In the genomic region with DNA sequence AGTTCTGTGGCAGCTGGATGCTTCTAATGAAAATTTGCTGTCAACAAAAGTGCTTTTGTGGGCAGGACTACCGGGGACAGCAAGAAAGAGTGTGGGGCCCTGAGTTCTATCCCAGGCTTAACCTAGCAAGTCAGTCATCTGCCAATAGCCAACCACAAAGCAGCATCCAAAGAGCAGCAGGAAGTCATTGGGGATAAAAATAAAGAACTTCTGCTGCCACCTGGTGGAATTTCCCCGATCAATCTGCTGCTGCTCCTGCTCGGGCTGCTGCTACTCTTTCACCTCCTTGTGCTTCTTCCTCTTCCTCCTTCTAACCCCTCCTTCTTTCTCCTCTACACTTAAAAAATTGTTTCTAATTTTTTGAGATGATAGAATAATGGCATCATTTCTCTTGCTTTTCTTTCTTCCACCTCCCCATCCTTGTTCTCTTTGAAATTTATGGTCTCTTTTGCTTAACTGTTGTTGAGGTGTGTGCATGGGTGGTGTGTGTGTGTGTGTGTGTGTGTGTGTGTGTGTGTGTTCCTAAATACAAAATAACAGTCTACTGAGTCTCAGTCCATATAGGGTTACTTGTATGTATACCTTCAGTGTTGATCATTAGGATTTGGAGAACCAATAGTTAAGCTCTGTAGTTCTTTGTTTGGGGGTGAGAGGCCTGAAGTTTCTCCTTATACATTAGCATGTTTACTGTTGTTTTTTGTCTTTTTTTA, we compare ENCODE assay signal across 9 mouse cellular contexts. TPM values are rescaled to one million over a fixed set of nuclear protein-coding genes. Genes with fewer than 3 reads are reported as not detected.
A peak's percentile ranks its signal among the peaks of the same experiment; 100 is the strongest.
DNase-seq lines count a peak whose midpoint lies in the region; ATAC-seq and TF ChIP-seq lines count a peak whose summit lies in the region.
"Had no signal": no experiment of that assay in that cellular context is flagged by ENCODE, and none has a peak within 500 bp of the region (broad histone marks: within the 10 kb centered on the region; RNA-seq: fewer than 3 reads in every experiment).

No protein-coding gene starts in this region.

- no peaks in the 10 kb centered on the region for H3K9me3 ChIP-seq in embryonic facial prominence, embryonic 14.5 days (ENCODE audit: control insufficient read depth, low read length)
- no peaks in the 10 kb centered on the region for H3K9me3 ChIP-seq in heart, embryonic 12.5 days (replicated peaks)
- H3K9me3 ChIP-seq in kidney, postnatal 0 days (replicated peaks; ENCODE audit: low read length): no peaks in the 10 kb centered on the region
- no peaks in the 10 kb centered on the region for H3K9me3 ChIP-seq in liver, embryonic 11.5 days (ENCODE audit: control insufficient read depth, low read length)
- H3K9me3 ChIP-seq: embryonic facial prominence, embryonic 12.5 days had no signal

- no peak overlapping the region for H3K4me3 ChIP-seq in embryonic facial prominence, embryonic 14.5 days (ENCODE audit: low read depth, low read length)
- H3K4me3 ChIP-seq in heart, embryonic 12.5 days: no peak overlapping the region
- no peak overlapping the region for H3K4me3 ChIP-seq in kidney, postnatal 0 days (replicated peaks; ENCODE audit: low read depth, low read length)
- H3K4me3 ChIP-seq in liver, embryonic 11.5 days (ENCODE audit: low read depth, low read length): no peak overlapping the region
- H3K4me3 ChIP-seq: embryonic facial prominence, embryonic 12.5 days had no signal

- peak; percentile 68 to 72 for DNase-seq in B cell, adult 2 months
- DNase-seq in adrenal gland, postnatal 36 days: peak; percentile 67 to 82
- DNase-seq in embryonic facial prominence, embryonic 14.5 days (ENCODE audit: low spot score): peak; percentile 86
- DNase-seq in kidney, postnatal 0 days (ENCODE audit: low spot score): peak; percentile 87
- DNase-seq in liver, embryonic 11.5 days (ENCODE audit: low spot score): peak; percentile 42
- peak; percentile 33 to 66 for DNase-seq in natural killer cell, adult 2 months (ENCODE audit: low spot score in 2 of 2)
- DNase-seq in splenic B cell, adult 2 months (ENCODE audit: low read depth, low spot score): peak; percentile 82

- no peaks in the 10 kb centered on the region for H3K27me3 ChIP-seq in embryonic facial prominence, embryonic 14.5 days (replicated peaks; ENCODE audit: control insufficient read depth, insufficient read depth, low read length)
- no peaks in the 10 kb centered on the region for H3K27me3 ChIP-seq in heart, embryonic 12.5 days (replicated peaks)
- no peaks in the 10 kb centered on the region for H3K27me3 ChIP-seq in kidney, postnatal 0 days (ENCODE audit: insufficient read depth, low read length)
- no peaks in the 10 kb centered on the region for H3K27me3 ChIP-seq in liver, embryonic 11.5 days (replicated peaks; ENCODE audit: control insufficient read depth, insufficient read depth, low read length)
- no peaks in the 10 kb centered on the region for H3K27me3 ChIP-seq in splenic B cell, adult 2 months (ENCODE audit: control insufficient read depth, insufficient read depth, low read length, poor library complexity, severe bottlenecking)
- H3K27me3 ChIP-seq: embryonic facial prominence, embryonic 12.5 days had no signal

- no peaks in the 10 kb centered on the region for H3K4me1 ChIP-seq in embryonic facial prominence, embryonic 14.5 days (ENCODE audit: control insufficient read depth, insufficient read depth, low read length)
- no peaks in the 10 kb centered on the region for H3K4me1 ChIP-seq in heart, embryonic 12.5 days (replicated peaks)
- H3K4me1 ChIP-seq in kidney, postnatal 0 days (replicated peaks; ENCODE audit: insufficient read depth, low read length): no peaks in the 10 kb centered on the region
- no peaks in the 10 kb centered on the region for H3K4me1 ChIP-seq in liver, embryonic 11.5 days (replicated peaks; ENCODE audit: control insufficient read depth, insufficient read depth, low read length)
- H3K4me1 ChIP-seq: embryonic facial prominence, embryonic 12.5 days had no signal

- H3K4me2 ChIP-seq in embryonic facial prominence, embryonic 14.5 days (ENCODE audit: low read depth, low read length): no peak overlapping the region
- H3K4me2 ChIP-seq in heart, embryonic 12.5 days: no peak overlapping the region
- H3K4me2 ChIP-seq in kidney, postnatal 0 days (ENCODE audit: low read length): no peak overlapping the region
- no peak overlapping the region for H3K4me2 ChIP-seq in liver, embryonic 11.5 days
- H3K4me2 ChIP-seq: embryonic facial prominence, embryonic 12.5 days had no signal

- WGBS in embryonic facial prominence, embryonic 14.5 days: 1% methylated on average over 3 of the region's 3 CpGs
- 4% methylated on average over 3 of the region's 3 CpGs for WGBS in heart, embryonic 12.5 days
- WGBS in kidney, postnatal 0 days: 2% methylated on average over 3 of the region's 3 CpGs
- 6% methylated on average over 3 of the region's 3 CpGs for WGBS in liver, embryonic 11.5 days

- ATAC-seq in embryonic facial prominence, embryonic 14.5 days (ENCODE audit: low read depth): peak; percentile 78
- 0 out of 2 replicates have a peak, but pooled peaks have one; percentile 63 for ATAC-seq in heart, embryonic 12.5 days (ENCODE audit: insufficient number of reproducible peaks, low FRiP score)
- ATAC-seq in kidney, postnatal 0 days (replicated peaks; ENCODE audit: low FRiP score, low read depth): peak; percentile 84
- peak; percentile 75 for ATAC-seq in liver, embryonic 11.5 days (replicated peaks; ENCODE audit: low FRiP score)

- TF ChIP-seq CTCF in kidney, postnatal 0 days (IDR thresholded peaks at IDR 0.05; ENCODE audit: low read depth): peak; percentile 74

- no peak overlapping the region for H3K9ac ChIP-seq in embryonic facial prominence, embryonic 14.5 days (ENCODE audit: low read depth, low read length)
- H3K9ac ChIP-seq in heart, embryonic 12.5 days: no peak overlapping the region
- no peak overlapping the region for H3K9ac ChIP-seq in kidney, postnatal 0 days (ENCODE audit: low read depth, low read length)
- no peak overlapping the region for H3K9ac ChIP-seq in liver, embryonic 11.5 days (ENCODE audit: low read depth, low read length)
- H3K9ac ChIP-seq: embryonic facial prominence, embryonic 12.5 days had no signal

- no peak overlapping the region for H3K27ac ChIP-seq in embryonic facial prominence, embryonic 14.5 days (replicated peaks; ENCODE audit: low read depth, low read length)
- H3K27ac ChIP-seq in heart, embryonic 12.5 days (ENCODE audit: poor library complexity, severe bottlenecking): no peak overlapping the region
- H3K27ac ChIP-seq in kidney, postnatal 0 days: no peak overlapping the region
- no peak overlapping the region for H3K27ac ChIP-seq in liver, embryonic 11.5 days (ENCODE audit: low read depth, low read length)
- H3K27ac ChIP-seq: embryonic facial prominence, embryonic 12.5 days had no signal

- H3K36me3 ChIP-seq in embryonic facial prominence, embryonic 14.5 days (ENCODE audit: control insufficient read depth, insufficient read depth, low read length): no peaks in the 10 kb centered on the region
- no peaks in the 10 kb centered on the region for H3K36me3 ChIP-seq in heart, embryonic 12.5 days
- H3K36me3 ChIP-seq in kidney, postnatal 0 days (ENCODE audit: insufficient read depth, low read length): no peaks in the 10 kb centered on the region
- no peaks in the 10 kb centered on the region for H3K36me3 ChIP-seq in liver, embryonic 11.5 days (ENCODE audit: control insufficient read depth, insufficient read depth, low read length)
- H3K36me3 ChIP-seq in splenic B cell, adult 2 months (ENCODE audit: control insufficient read depth, insufficient read depth, low read length, poor library complexity, severe bottlenecking): no peaks in the 10 kb centered on the region
- H3K36me3 ChIP-seq: embryonic facial prominence, embryonic 12.5 days had no signal

RNA-seq across cellular contexts. Expression of a gene that starts 45.9 kb away (rescaled TPM):
- 10 to 100 TPM; 68.6 to 73.7 TPM for total RNA-seq in adrenal gland, postnatal 36 days (2021)
- 42.5 and 47.9 TPM in 2 replicates for polyA plus RNA-seq in embryonic facial prominence, embryonic 14.5 days (2014; fragmentation: Nextera tagmentation; extraction: Ambion mirVana)
- 63.5 and 64.5 TPM in 2 replicates for polyA plus RNA-seq in heart, embryonic 12.5 days (2016; fragmentation: Nextera tagmentation; extraction: Ambion mirVana)
- polyA plus RNA-seq in kidney, postnatal 0 days (2015; fragmentation: Nextera tagmentation; extraction: Ambion mirVana): 23.0 and 28.0 TPM in 2 replicates
- polyA plus RNA-seq in liver, embryonic 11.5 days (2014; fragmentation: Nextera tagmentation; extraction: Ambion mirVana): 34.1 and 39.0 TPM in 2 replicates
